Mouse (Mus musculus): ENCODE results near the gene Irgc1. TPM values are rescaled to one million over a fixed set of nuclear protein-coding genes. Genes with fewer than 3 reads are reported as not detected.

Irgc1 gene
- polyA plus RNA-seq, 1 experiment from 2014 or later: 0.07 TPM

DNA sequence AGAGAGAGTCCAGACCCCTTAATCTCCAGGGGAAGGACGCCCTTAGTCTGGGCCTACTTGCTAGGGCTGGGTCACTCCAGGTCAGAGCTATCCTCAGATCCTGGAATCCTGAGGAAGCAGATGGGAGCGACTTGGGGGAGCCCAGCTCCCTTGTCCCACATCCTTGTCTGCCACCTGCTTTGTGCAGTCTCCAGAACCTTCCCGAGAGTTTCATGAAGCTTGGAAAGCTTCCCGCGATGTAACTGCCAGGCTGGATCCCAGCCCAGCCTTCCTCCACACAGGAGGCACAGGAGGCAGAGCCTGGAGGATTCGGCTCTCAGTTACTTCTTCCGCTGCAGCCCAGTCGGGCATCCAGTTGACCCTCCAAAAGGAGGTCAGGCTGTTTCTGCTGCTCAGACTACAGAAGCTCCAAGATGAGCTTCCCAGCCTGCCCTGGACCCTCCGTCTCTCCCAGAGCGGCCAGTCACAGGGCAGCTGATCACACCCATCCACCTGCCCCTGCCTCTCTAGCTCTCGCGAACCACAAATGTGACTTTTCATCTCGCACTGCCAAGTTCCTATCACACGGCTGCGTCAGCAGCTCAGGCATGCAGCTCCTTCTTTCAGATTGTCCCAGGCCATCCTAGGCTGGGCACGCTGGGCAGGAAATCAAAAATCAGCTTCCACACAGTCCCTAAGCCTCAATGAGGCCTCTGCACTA, 22.5 kb downstream of the Irgc1 start:
- no peak overlapping the region for H3K27ac ChIP-seq (ENCODE audit: low read length)
- WGBS: 68% methylated on average over 16 of the region's 16 CpGs
- no peak overlapping the region for H3K9ac ChIP-seq (ENCODE audit: low read depth, low read length)
- H3K4me2 ChIP-seq (ENCODE audit: low read depth, low read length): no peak overlapping the region
- no peaks in the 10 kb centered on the region for H3K36me3 ChIP-seq (ENCODE audit: control insufficient read depth, insufficient read depth, low read length)
- no peak for ATAC-seq
- no peak overlapping the region for H3K4me3 ChIP-seq (ENCODE audit: low read length)
- 0 out of 2 replicates have a peak, but pooled peaks cover 2% of the 10 kb centered on the region for H3K4me1 ChIP-seq (ENCODE audit: control insufficient read depth, insufficient read depth, low read length)
- no peaks in the 10 kb centered on the region for H3K9me3 ChIP-seq (ENCODE audit: control insufficient read depth, low read length)
- peaks cover 13% of the 10 kb centered on the region; the same call in 1 of the 2 replicates for H3K27me3 ChIP-seq (replicated peaks; ENCODE audit: control insufficient read depth, insufficient read depth, low read length)

DNA sequence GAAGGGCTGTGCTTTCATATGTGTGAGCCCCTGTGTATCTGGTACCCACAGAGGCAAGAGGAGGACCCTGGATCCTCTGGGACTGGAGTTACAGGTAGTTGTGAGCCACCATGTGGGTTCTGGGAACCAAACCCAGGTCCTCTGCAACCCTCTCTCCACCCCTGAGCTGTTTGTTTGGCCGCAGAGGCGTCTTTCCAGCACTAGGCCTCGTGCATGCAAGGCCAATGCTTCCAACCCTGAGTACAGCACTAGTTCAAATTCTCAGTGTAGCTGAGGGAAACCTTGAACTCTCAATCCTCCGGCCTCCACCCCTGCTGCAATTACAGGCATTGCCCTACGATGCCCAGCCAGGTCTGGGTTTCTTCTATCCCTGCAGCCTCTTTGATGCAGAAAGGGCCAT, 23.4 kb downstream of the Irgc1 start:
- peaks cover 9% of the 10 kb centered on the region; the same call in 1 of the 2 replicates for H3K27me3 ChIP-seq (replicated peaks; ENCODE audit: control insufficient read depth, insufficient read depth, low read length)
- no peak for ATAC-seq
- H3K4me3 ChIP-seq (ENCODE audit: low read length): no peak overlapping the region
- H3K27ac ChIP-seq (ENCODE audit: low read length): no peak overlapping the region
- no peak overlapping the region for H3K4me2 ChIP-seq (ENCODE audit: low read depth, low read length)
- H3K36me3 ChIP-seq (ENCODE audit: control insufficient read depth, insufficient read depth, low read length): no peaks in the 10 kb centered on the region
- no peaks in the 10 kb centered on the region for H3K9me3 ChIP-seq (ENCODE audit: control insufficient read depth, low read length)
- H3K9ac ChIP-seq (ENCODE audit: low read depth, low read length): no peak overlapping the region
- 90% methylated on average over 5 of the region's 5 CpGs for WGBS
- H3K4me1 ChIP-seq (ENCODE audit: control insufficient read depth, insufficient read depth, low read length): 0 out of 2 replicates have a peak, but pooled peaks cover 4% of the 10 kb centered on the region

DNA sequence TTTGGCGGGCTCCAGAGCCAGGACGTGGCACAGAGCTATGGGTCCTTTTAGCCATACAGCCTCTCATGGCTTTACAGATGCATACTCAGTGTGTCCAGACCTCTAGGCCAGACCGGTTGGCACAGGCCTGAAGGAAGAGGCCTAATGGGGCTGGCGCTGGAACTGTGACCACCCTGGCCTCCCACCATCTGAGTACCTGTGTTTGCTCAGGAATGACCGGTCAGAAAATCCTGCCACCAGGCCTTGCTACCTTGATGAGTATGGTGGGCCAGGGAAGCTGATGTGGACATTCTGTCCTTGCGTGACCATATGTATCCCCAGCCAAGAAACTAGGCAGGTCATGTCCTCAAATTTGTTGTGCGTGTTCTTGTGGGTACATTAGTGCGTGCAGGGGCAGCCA, 24.9 kb downstream of the Irgc1 start:
- no peak for ATAC-seq
- no peak overlapping the region for H3K4me3 ChIP-seq (ENCODE audit: low read length)
- 96% methylated on average over 8 of the region's 8 CpGs for WGBS

DNA sequence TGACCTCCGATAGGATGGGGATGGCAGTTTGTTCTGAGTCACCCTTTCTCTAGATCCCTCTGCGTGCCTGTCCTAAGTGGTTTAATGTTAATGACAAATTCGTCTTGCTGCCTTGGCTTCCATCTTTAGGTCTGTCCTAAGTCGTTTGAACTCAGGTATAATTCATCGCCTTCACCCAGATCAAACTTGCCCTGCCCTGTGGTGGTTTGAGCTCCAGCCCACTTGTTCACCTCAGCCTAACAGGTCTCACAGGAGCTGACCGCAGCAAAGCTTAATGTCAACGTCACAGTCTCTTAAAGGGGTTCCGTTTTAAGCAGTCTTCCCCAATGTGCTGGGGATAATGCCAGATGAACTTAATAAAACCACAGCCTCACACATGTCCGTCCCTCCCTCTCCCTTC, 26.2 kb downstream of the Irgc1 start:
- H3K4me3 ChIP-seq (ENCODE audit: low read length): no peak overlapping the region
- no peaks in the 10 kb centered on the region for H3K36me3 ChIP-seq (ENCODE audit: control insufficient read depth, insufficient read depth, low read length)
- WGBS: 83% methylated on average over 9 of the region's 9 CpGs

More for the DNA sequence above, 24.9 kb downstream of the Irgc1 start:
- H3K9ac ChIP-seq (ENCODE audit: low read depth, low read length): no peak overlapping the region
- H3K36me3 ChIP-seq (ENCODE audit: control insufficient read depth, insufficient read depth, low read length): no peaks in the 10 kb centered on the region
- H3K4me2 ChIP-seq (ENCODE audit: low read depth, low read length): no peak overlapping the region
- H3K27me3 ChIP-seq (replicated peaks; ENCODE audit: control insufficient read depth, insufficient read depth, low read length): no peaks in the 10 kb centered on the region; the same call in 1 of the 2 replicates
- no peak overlapping the region for H3K27ac ChIP-seq (ENCODE audit: low read length)
- H3K9me3 ChIP-seq (ENCODE audit: control insufficient read depth, low read length): no peaks in the 10 kb centered on the region
- 0 out of 2 replicates have a peak, but pooled peaks cover 7% of the 10 kb centered on the region for H3K4me1 ChIP-seq (ENCODE audit: control insufficient read depth, insufficient read depth, low read length)

DNA sequence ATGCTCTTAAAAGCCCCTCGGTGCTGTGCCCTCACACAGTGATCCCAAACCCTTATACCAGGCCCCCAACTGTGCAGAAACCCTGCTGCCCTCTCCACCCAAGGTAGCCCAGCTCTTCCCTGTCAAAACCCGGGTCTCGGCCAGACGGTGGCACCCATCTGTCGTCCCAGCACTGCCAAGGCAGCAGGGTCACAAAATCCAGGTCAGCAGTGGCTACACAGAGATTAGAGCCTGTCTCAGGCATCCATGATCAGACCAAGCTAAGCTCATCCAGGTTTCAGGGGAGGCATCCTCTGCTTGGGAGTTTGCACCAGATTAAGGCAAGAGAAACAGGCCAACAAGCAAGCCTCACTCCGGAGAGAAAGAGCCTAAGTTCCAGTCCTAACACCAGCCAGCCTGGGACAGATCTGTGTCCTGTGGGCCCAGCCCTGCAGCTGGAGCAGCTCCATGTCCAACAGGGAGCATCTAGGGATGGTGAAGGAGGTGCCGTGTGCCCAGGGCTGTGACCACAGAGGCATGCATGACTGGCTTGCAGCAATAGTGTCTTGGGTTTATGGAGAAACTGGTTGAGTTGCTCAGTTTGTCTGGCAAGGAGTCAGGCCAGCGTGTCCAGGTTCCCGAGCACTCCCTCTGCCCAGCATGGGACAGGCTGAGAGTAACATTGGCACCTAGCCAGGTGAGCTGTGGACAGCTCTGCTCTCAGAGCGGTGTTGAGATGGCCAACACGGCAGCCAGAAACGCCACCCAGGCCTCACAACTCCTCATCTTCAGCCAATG, 28.0 kb downstream of the Irgc1 start:
- H3K36me3 ChIP-seq (ENCODE audit: control insufficient read depth, insufficient read depth, low read length): no peaks in the 10 kb centered on the region
- no peaks in the 10 kb centered on the region for H3K9me3 ChIP-seq (ENCODE audit: control insufficient read depth, low read length)
- H3K27me3 ChIP-seq (replicated peaks; ENCODE audit: control insufficient read depth, insufficient read depth, low read length): no peaks in the 10 kb centered on the region
- H3K9ac ChIP-seq (ENCODE audit: low read depth, low read length): no peak overlapping the region
- no peak overlapping the region for H3K4me3 ChIP-seq (ENCODE audit: low read length)
- ATAC-seq: no peak
- no peak overlapping the region for H3K27ac ChIP-seq (ENCODE audit: low read length)
- no peak overlapping the region for H3K4me2 ChIP-seq (ENCODE audit: low read depth, low read length)
- H3K4me1 ChIP-seq (ENCODE audit: control insufficient read depth, insufficient read depth, low read length): 0 out of 2 replicates have a peak, but pooled peaks cover 4% of the 10 kb centered on the region
- WGBS: 78% methylated on average over 12 of the region's 12 CpGs

More for the DNA sequence above, 26.2 kb downstream of the Irgc1 start:
- no peaks in the 10 kb centered on the region for H3K27me3 ChIP-seq (replicated peaks; ENCODE audit: control insufficient read depth, insufficient read depth, low read length)
- ATAC-seq: no peak
- H3K4me2 ChIP-seq (ENCODE audit: low read depth, low read length): no peak overlapping the region
- H3K4me1 ChIP-seq (ENCODE audit: control insufficient read depth, insufficient read depth, low read length): 0 out of 2 replicates have a peak, but pooled peaks cover 4% of the 10 kb centered on the region
- H3K9me3 ChIP-seq (ENCODE audit: control insufficient read depth, low read length): no peaks in the 10 kb centered on the region
- H3K27ac ChIP-seq (ENCODE audit: low read length): no peak overlapping the region
- no peak overlapping the region for H3K9ac ChIP-seq (ENCODE audit: low read depth, low read length)

DNA sequence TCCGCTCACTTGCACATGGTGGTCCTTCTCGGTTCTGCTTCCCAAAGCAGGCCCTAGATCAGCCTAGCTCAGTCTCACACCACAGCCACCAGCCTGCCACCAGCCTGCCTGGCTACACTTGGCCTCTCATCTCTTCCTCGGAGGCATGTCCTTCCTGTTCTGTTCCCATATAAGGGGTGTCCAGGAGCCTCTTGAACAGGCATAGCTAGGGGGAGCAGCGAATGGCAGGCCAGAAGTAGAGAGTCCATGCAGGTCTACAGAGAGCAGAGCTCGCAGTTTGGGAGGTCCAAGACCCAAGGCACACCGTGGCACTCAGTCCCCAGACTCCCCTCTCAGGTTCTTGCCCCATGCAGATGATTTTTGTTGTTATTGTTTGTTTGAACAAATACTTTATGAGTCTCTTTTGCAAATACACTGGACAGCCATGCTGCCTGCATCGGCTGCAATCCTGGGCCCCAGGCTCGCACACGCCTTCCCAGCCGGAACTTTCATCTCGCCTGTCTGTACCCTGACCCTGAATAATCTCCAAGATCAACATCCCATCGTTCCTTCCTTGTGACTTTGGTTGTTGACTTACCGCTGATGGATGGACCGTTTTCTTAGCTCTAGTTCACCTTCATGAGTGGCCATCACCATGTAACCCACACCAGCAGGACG, 28.9 kb downstream of the Irgc1 start:
- H3K4me1 ChIP-seq (ENCODE audit: control insufficient read depth, insufficient read depth, low read length): 0 out of 2 replicates have a peak, but pooled peaks cover 4% of the 10 kb centered on the region
- peak; percentile 73 for ATAC-seq
- no peak overlapping the region for H3K27ac ChIP-seq (ENCODE audit: low read length)
- WGBS: 72% methylated on average over 15 of the region's 15 CpGs
- H3K27me3 ChIP-seq (replicated peaks; ENCODE audit: control insufficient read depth, insufficient read depth, low read length): no peaks in the 10 kb centered on the region
- no peak overlapping the region for H3K9ac ChIP-seq (ENCODE audit: low read depth, low read length)
- no peaks in the 10 kb centered on the region for H3K36me3 ChIP-seq (ENCODE audit: control insufficient read depth, insufficient read depth, low read length)
- no peaks in the 10 kb centered on the region for H3K9me3 ChIP-seq (ENCODE audit: control insufficient read depth, low read length)
- no peak overlapping the region for H3K4me3 ChIP-seq (ENCODE audit: low read length)
- no peak overlapping the region for H3K4me2 ChIP-seq (ENCODE audit: low read depth, low read length)

DNA sequence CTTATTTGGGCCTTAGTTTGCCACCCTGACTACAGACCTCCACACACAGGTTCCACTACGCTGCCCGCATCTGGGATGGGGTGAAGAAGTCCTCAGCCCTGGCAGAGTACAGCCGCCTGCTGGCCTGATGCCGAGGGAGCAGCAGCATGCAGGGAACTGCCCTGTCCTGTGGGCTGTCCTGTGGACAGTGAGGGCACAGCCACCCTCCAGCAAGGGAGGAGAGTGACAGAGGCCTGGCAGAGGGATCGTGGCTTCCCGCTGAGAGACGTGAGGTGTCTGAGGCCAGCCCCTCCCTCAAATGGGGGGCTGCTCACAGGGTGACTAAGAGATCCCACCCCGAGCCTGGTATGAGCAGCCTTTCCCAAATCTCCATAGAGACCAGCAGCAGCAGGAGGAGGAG, 29.8 kb downstream of the Irgc1 start:
- ATAC-seq: no peak
- Histone ChIP-seq H3K9ac (ENCODE audit: low read depth, low read length) (no peak overlapping the region), H3K4me1 (ENCODE audit: control insufficient read depth, insufficient read depth, low read length) (0 out of 2 replicates have a peak, but pooled peaks cover 4% of the 10 kb centered on the region), H3K27ac (ENCODE audit: low read length) (no peak overlapping the region), H3K4me3 (ENCODE audit: low read length) (no peak overlapping the region), H3K27me3 (replicated peaks; ENCODE audit: control insufficient read depth, insufficient read depth, low read length) (no peaks in the 10 kb centered on the region), H3K4me2 (ENCODE audit: low read depth, low read length) (no peak overlapping the region), H3K36me3 (ENCODE audit: control insufficient read depth, insufficient read depth, low read length) (no peaks in the 10 kb centered on the region), H3K9me3 (ENCODE audit: control insufficient read depth, low read length) (no peaks in the 10 kb centered on the region)
- 79% methylated on average over 8 of the region's 8 CpGs for WGBS

DNA sequence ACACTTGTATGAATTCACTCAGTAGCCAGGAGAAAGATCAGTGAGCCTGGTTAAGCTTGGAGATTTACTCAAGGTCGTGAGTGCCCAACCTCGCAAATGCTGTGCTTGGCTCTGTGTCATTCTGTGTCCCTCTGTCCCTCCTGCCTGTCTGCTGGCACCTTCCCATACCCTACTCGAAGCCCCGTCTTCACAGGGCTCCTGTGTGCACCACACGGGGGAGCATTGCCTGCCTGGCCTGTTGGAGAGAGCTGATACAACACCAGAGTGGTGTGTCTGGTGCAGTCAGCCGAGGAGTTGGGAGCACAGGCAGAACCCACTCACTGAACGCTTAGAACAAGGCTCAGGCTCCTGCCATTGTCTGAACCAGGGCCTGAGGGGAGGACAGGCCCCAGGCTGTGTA, 30.4 kb downstream of the Irgc1 start:
- Histone ChIP-seq H3K9me3 (ENCODE audit: control insufficient read depth, low read length) (no peaks in the 10 kb centered on the region), H3K27me3 (replicated peaks; ENCODE audit: control insufficient read depth, insufficient read depth, low read length) (no peaks in the 10 kb centered on the region), H3K36me3 (ENCODE audit: control insufficient read depth, insufficient read depth, low read length) (peaks cover 2% of the 10 kb centered on the region; the same call in 1 of the 2 replicates), H3K4me2 (ENCODE audit: low read depth, low read length) (no peak overlapping the region), H3K9ac (ENCODE audit: low read depth, low read length) (no peak overlapping the region), H3K4me3 (ENCODE audit: low read length) (no peak overlapping the region), H3K4me1 (ENCODE audit: control insufficient read depth, insufficient read depth, low read length) (0 out of 2 replicates have a peak, but pooled peaks cover 4% of the 10 kb centered on the region), H3K27ac (ENCODE audit: low read length) (no peak overlapping the region)
- ATAC-seq: no peak
- 74% methylated on average over 7 of the region's 7 CpGs for WGBS

DNA sequence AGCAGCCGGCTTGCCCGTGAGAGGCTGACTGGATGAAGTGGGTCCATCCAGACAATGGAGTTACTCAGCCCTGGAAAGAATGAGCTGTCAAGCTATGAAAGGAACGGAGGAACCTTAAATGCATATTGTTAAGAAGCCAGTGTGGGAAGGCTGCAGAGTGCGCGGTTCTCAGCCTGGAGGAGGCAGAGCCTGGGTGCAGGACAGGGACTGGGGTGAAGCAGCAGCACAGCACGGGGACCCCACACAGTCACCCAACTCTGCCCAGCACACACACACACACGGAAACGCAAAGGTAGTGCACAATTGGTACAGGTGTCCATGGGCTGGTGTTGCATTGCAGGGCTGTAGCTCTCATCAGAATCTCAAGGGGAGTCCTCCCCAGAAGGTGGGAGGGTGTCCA, 32.5 kb downstream of the Irgc1 start:
- Histone ChIP-seq H3K27ac (ENCODE audit: low read length) (no peak overlapping the region), H3K9me3 (ENCODE audit: control insufficient read depth, low read length) (no peaks in the 10 kb centered on the region), H3K4me2 (ENCODE audit: low read depth, low read length) (no peak overlapping the region), H3K27me3 (replicated peaks; ENCODE audit: control insufficient read depth, insufficient read depth, low read length) (no peaks in the 10 kb centered on the region), H3K9ac (ENCODE audit: low read depth, low read length) (no peak overlapping the region), H3K4me3 (ENCODE audit: low read length) (no peak overlapping the region), H3K36me3 (ENCODE audit: control insufficient read depth, insufficient read depth, low read length) (peaks cover 2% of the 10 kb centered on the region; the same call in 1 of the 2 replicates), H3K4me1 (ENCODE audit: control insufficient read depth, insufficient read depth, low read length) (0 out of 2 replicates have a peak, but pooled peaks cover 4% of the 10 kb centered on the region)
- no peak for ATAC-seq
- 83% methylated on average over 8 of the region's 8 CpGs for WGBS

Measured in intestine, embryonic 16.5 days (tissue).